Mouse (Mus musculus) E14TG2a.4 (cell line): ENCODE results near the gene Pkd1l1.

Experiments used
- H3K27me3 ChIP-seq: 2 replicates; pipeline ENCODE4 v1.6.1; 2014; ENCODE audit warnings: low read length, control low read depth; ENCODE audit not compliant: insufficient read depth
- H3K36me3 ChIP-seq: 2 replicates; pipeline ENCODE4 v1.6.1; 2014; ENCODE audit warnings: low read length, control low read depth; ENCODE audit not compliant: insufficient read depth
- H3K4me1 ChIP-seq: replicated peaks from 2 replicates; pipeline ENCODE4 v1.6.1; 2014; ENCODE audit warnings: low read depth, low read length, control low read depth
- H3K4me3 ChIP-seq: replicated peaks from 2 replicates; pipeline ENCODE4 v1.5.1; 2014; ENCODE audit warnings: mild to moderate bottlenecking, low read length
- H3K9me3 ChIP-seq: 2 replicates; pipeline ENCODE4 v1.6.1; 2014; ENCODE audit warnings: low read length, control low read depth
- CTCF ChIP-seq: conservative IDR thresholded peaks from 2 replicates; pipeline ENCODE4 v1.5.1; 2014; ENCODE audit warnings: low read length
- NANOG ChIP-seq: IDR thresholded peaks from 2 replicates; pipeline ENCODE4 v1.6.1; 2014; ENCODE audit warnings: borderline replicate concordance, low read length, mixed read lengths
- POU5F1 ChIP-seq: IDR thresholded peaks from 2 replicates; pipeline ENCODE4 v1.6.1; 2014; ENCODE audit warnings: low read length, borderline replicate concordance

Gene Pkd1l1

GRCm38 (mm10) chr11:8973166-8973565 lies at the start of gene Pkd1l1:
TSS of gene Pkd1l1 (minus strand) at chr11:8973266.
- no peak for TF ChIP-seq NANOG
- no peak for TF ChIP-seq POU5F1
- no peak for TF ChIP-seq CTCF
- Histone ChIP-seq H3K4me1 (no peaks in the 10 kb centered on the region), H3K36me3 (no peaks in the 10 kb centered on the region), H3K9me3 (no peaks in the 10 kb centered on the region), H3K4me3 (no peak within 1 kb of the TSS), H3K27me3 (peaks cover 5% of the 10 kb centered on the region; the same call in 1 of the 2 replicates)

- Histone ChIP-seq H3K9me3 (no peaks in the 10 kb centered on the region), H3K27me3 (peaks cover 2% of the 10 kb centered on the region; the same call in 1 of the 2 replicates), H3K4me3 (no peak overlapping the region), H3K36me3 (no peaks in the 10 kb centered on the region), H3K4me1 (no peaks in the 10 kb centered on the region)
- TF ChIP-seq CTCF (no peak), NANOG (no peak), POU5F1 (no peak)
Measured at GRCm38 (mm10) chr11:9020207-9020606, 47.1 kb upstream of the Pkd1l1 start.

DNA sequence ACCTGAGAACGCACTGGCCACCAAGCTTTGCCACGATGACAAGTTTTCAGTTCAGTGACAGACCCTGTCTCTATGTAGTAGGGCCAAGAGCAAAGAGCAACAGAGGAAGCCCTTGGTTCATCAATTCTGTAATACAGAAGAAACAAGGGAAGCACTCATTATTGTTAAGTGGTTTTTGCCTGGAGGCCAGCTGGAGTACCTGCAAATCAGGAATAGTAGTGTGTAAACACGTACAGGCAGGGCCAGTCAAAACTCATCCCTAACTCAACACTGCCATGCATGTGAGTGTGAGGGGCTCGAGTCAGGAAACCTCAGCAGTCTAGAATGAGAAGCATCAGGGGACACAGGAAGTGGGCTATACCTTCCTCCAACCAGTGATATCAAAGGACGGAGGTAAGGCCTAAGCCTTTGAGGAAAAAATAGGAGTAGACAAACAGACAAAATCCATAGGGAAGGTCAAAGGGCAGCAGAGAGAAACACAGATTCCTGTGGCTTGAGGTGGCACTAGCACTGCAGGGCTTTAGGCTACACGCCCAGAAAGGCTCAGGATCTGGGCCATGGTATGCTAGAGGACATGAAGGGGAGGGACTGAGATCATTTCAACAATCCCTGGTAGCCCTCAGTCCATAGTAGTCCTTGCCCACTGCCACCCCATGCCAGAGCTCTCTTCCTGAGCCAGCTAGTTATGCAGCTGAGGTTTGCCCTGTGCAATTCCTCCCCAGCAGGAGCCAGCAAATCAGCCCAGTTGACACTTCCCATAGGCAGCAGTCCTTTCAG lies 45.6 kb upstream of the Pkd1l1 start:
- Histone ChIP-seq H3K4me3 (no peak overlapping the region), H3K9me3 (no peaks in the 10 kb centered on the region), H3K27me3 (peaks cover 2% of the 10 kb centered on the region; the same call in 1 of the 2 replicates), H3K4me1 (no peaks in the 10 kb centered on the region), H3K36me3 (no peaks in the 10 kb centered on the region)
- TF ChIP-seq CTCF: no peak
- TF ChIP-seq POU5F1: no peak
- TF ChIP-seq NANOG: no peak

- 0 out of 2 replicates have a peak, but pooled peaks cover 2% of the 10 kb centered on the region for H3K27me3 ChIP-seq
- H3K9me3 ChIP-seq: no peaks in the 10 kb centered on the region
- peaks cover under 1% of the 10 kb centered on the region; the same call in 1 of the 2 replicates for H3K36me3 ChIP-seq
- TF ChIP-seq POU5F1 (no peak), NANOG (no peak), CTCF (no peak)
- H3K4me3 ChIP-seq: no peak overlapping the region
- peaks cover 7% of the 10 kb centered on the region for H3K4me1 ChIP-seq
Measured at GRCm38 (mm10) chr11:9014740-9015139, 41.7 kb upstream of the Pkd1l1 start.

GRCm38 (mm10) chr11:9011348-9011747 lies 38.3 kb upstream of the Pkd1l1 start:
- peaks cover 10% of the 10 kb centered on the region for H3K4me1 ChIP-seq
- no peaks in the 10 kb centered on the region for H3K9me3 ChIP-seq
- peaks cover 28% of the 10 kb centered on the region for H3K36me3 ChIP-seq
- 0 out of 2 replicates have a peak, but pooled peaks cover 2% of the 10 kb centered on the region for H3K27me3 ChIP-seq
- H3K4me3 ChIP-seq: peak overlapping the region; percentile 92
- TF ChIP-seq NANOG: no peak
- no peak for TF ChIP-seq POU5F1

GRCm38 (mm10) chr11:9010853-9011339 lies 37.8 kb upstream of the Pkd1l1 start, which contains the start of gene Hus1:
TSS of gene Hus1 (minus strand) at chr11:9011191.
- Histone ChIP-seq H3K4me3 (peak within 1 kb of the TSS; percentile 92), H3K36me3 (peaks cover 33% of the 10 kb centered on the region), H3K27me3 (0 out of 2 replicates have a peak, but pooled peaks cover under 1% of the 10 kb centered on the region), H3K9me3 (no peaks in the 10 kb centered on the region), H3K4me1 (peaks cover 10% of the 10 kb centered on the region)
- TF ChIP-seq POU5F1 (no peak), CTCF (no peak), NANOG (no peak)

GRCm38 (mm10) chr11:9010416-9010815 lies 37.4 kb upstream of the Pkd1l1 start:
- H3K9me3 ChIP-seq: no peaks in the 10 kb centered on the region

GRCm38 (mm10) chr11:9008761-9009160 lies 35.7 kb upstream of the Pkd1l1 start:
- Histone ChIP-seq H3K4me3 (no peak overlapping the region), H3K4me1 (peaks cover 10% of the 10 kb centered on the region), H3K36me3 (peaks cover 54% of the 10 kb centered on the region), H3K27me3 (no peaks in the 10 kb centered on the region), H3K9me3 (no peaks in the 10 kb centered on the region)
- TF ChIP-seq NANOG: no peak
- no peak for TF ChIP-seq CTCF
- no peak for TF ChIP-seq POU5F1

More at GRCm38 (mm10) chr11:9010416-9010815, 37.4 kb upstream of the Pkd1l1 start:
- TF ChIP-seq POU5F1: no peak
- no peak for TF ChIP-seq NANOG
- no peak for TF ChIP-seq CTCF
- peak overlapping the region; percentile 92 for H3K4me3 ChIP-seq
- H3K36me3 ChIP-seq: peaks cover 38% of the 10 kb centered on the region
- H3K4me1 ChIP-seq: peaks cover 10% of the 10 kb centered on the region
- H3K27me3 ChIP-seq: no peaks in the 10 kb centered on the region

GRCm38 (mm10) chr11:8988084-8988483 lies 15.0 kb upstream of the Pkd1l1 start:
- Histone ChIP-seq H3K9me3 (no peaks in the 10 kb centered on the region), H3K36me3 (peaks cover 23% of the 10 kb centered on the region), H3K27me3 (no peaks in the 10 kb centered on the region), H3K4me3 (no peak overlapping the region), H3K4me1 (peaks cover 53% of the 10 kb centered on the region)
- TF ChIP-seq NANOG (no peak), POU5F1 (no peak), CTCF (no peak)
